Comparison of ENCODE assay signal across 11 mouse cellular contexts in genomic region chr6:55512066-55512703, GRCm38 (mm10).
DNase-seq lines count a peak whose midpoint lies in the region; ATAC-seq and TF ChIP-seq lines count a peak whose summit lies in the region.
"Had no signal": no experiment of that assay in that cellular context is flagged by ENCODE, and none has a peak within 500 bp of the region (broad histone marks: within the 10 kb centered on the region; RNA-seq: fewer than 3 reads in every experiment).

No protein-coding gene starts in this region.

- no peak for TF ChIP-seq CTCF in liver, postnatal 0 days (IDR thresholded peaks at IDR 0.05; ENCODE audit: low read depth)
- TF ChIP-seq CTCF in layer of hippocampus, adult 2 months (conservative IDR thresholded peaks at IDR 0.05) = no peak

- H3K4me2 ChIP-seq in liver, postnatal 0 days (ENCODE audit: low read depth, low read length) = no peak overlapping the region
- H3K4me2 ChIP-seq in forebrain, embryonic 15.5 days (replicated peaks) = no peak overlapping the region
- H3K4me2 ChIP-seq in midbrain, embryonic 16.5 days (ENCODE audit: low read length) = no peak overlapping the region
- H3K4me2 ChIP-seq: kidney, embryonic 15.5 days; limb, embryonic 13.5 days had no signal

- no peak for TF ChIP-seq EP300 in liver, postnatal 0 days (IDR thresholded peaks at IDR 0.05; ENCODE audit: low read depth)

- H3K27ac ChIP-seq in liver, postnatal 0 days (ENCODE audit: low read depth) = no peak overlapping the region
- no peak overlapping the region for H3K27ac ChIP-seq in forebrain, embryonic 15.5 days (replicated peaks)
- H3K27ac ChIP-seq in midbrain, embryonic 16.5 days (ENCODE audit: low read length) = no peak overlapping the region
- H3K27ac ChIP-seq in layer of hippocampus, adult 2 months = no peak overlapping the region
- H3K27ac ChIP-seq: kidney, embryonic 15.5 days; limb, embryonic 13.5 days had no signal

- no peak overlapping the region for H3K9ac ChIP-seq in liver, postnatal 0 days (replicated peaks)
- H3K9ac ChIP-seq in forebrain, embryonic 15.5 days (replicated peaks) = no peak overlapping the region
- no peak overlapping the region for H3K9ac ChIP-seq in midbrain, embryonic 16.5 days (ENCODE audit: low read depth, low read length)
- H3K9ac ChIP-seq: kidney, embryonic 15.5 days; limb, embryonic 13.5 days had no signal

- 48% methylated on average over 19 of the region's 19 CpGs for WGBS in liver, postnatal 0 days (ENCODE audit: insufficient replicate concordance)
- 22% methylated on average over 19 of the region's 19 CpGs for WGBS in forebrain, embryonic 15.5 days
- 24% methylated on average over 19 of the region's 19 CpGs for WGBS in midbrain, embryonic 16.5 days

- no peaks in the 10 kb centered on the region for H3K27me3 ChIP-seq in liver, postnatal 0 days (ENCODE audit: insufficient read depth, low read length)
- H3K27me3 ChIP-seq in forebrain, embryonic 15.5 days = no peaks in the 10 kb centered on the region
- no peaks in the 10 kb centered on the region for H3K27me3 ChIP-seq in midbrain, embryonic 16.5 days (ENCODE audit: control insufficient read depth, insufficient read depth, low read depth, low read length)
- H3K27me3 ChIP-seq: kidney, embryonic 15.5 days had no signal

- no peaks in the 10 kb centered on the region for H3K9me3 ChIP-seq in liver, postnatal 0 days (ENCODE audit: low read length)
- H3K9me3 ChIP-seq in forebrain, embryonic 15.5 days = no peaks in the 10 kb centered on the region
- H3K9me3 ChIP-seq in midbrain, embryonic 16.5 days (replicated peaks; ENCODE audit: control insufficient read depth, low read length, poor library complexity, severe bottlenecking) = no peaks in the 10 kb centered on the region; the same call in 1 of the 2 replicates
- H3K9me3 ChIP-seq: kidney, embryonic 15.5 days; limb, embryonic 13.5 days had no signal

- no peak overlapping the region for H3K4me3 ChIP-seq in liver, postnatal 0 days (ENCODE audit: low read depth, low read length)
- no peak overlapping the region for H3K4me3 ChIP-seq in forebrain, embryonic 15.5 days
- no peak overlapping the region for H3K4me3 ChIP-seq in midbrain, embryonic 16.5 days (ENCODE audit: low read depth, low read length)
- H3K4me3 ChIP-seq in layer of hippocampus, adult 2 months = no peak overlapping the region
- H3K4me3 ChIP-seq: kidney, embryonic 15.5 days; limb, embryonic 13.5 days had no signal

- peak; percentile 8 for DNase-seq in embryo, embryonic 10.5 days (ENCODE audit: low spot score)
- DNase-seq in embryo, embryonic 9.5 days (ENCODE audit: extremely low spot score) = no peak
- DNase-seq in liver, postnatal 0 days = peak; percentile 9
- DNase-seq in liver = no peak
- DNase-seq in layer of hippocampus, adult 2 months (ENCODE audit: low spot score in 2 of 2) = no peak
- DNase-seq in layer of hippocampus, postnatal 14 days (ENCODE audit: low spot score in 2 of 2) = no peak

- H3K4me1 ChIP-seq in liver, postnatal 0 days (ENCODE audit: insufficient read depth) = no peaks in the 10 kb centered on the region
- H3K4me1 ChIP-seq in forebrain, embryonic 15.5 days = peaks cover 7% of the 10 kb centered on the region
- peaks cover 2% of the 10 kb centered on the region for H3K4me1 ChIP-seq in midbrain, embryonic 16.5 days (ENCODE audit: control insufficient read depth, insufficient read depth, low read length)
- H3K4me1 ChIP-seq: limb, embryonic 13.5 days had no signal

- H3K36me3 ChIP-seq in liver, postnatal 0 days (replicated peaks; ENCODE audit: insufficient read depth, low read length) = no peaks in the 10 kb centered on the region
- H3K36me3 ChIP-seq in forebrain, embryonic 15.5 days = no peaks in the 10 kb centered on the region
- no peaks in the 10 kb centered on the region for H3K36me3 ChIP-seq in midbrain, embryonic 16.5 days (ENCODE audit: control insufficient read depth, insufficient read depth, low read length)
- H3K36me3 ChIP-seq: kidney, embryonic 15.5 days; limb, embryonic 13.5 days had no signal

- ATAC-seq in liver, postnatal 0 days = no peak
- ATAC-seq in forebrain, embryonic 15.5 days (replicated peaks) = 0 out of 2 replicates have a peak, but pooled peaks have one; percentile 9
- peak; percentile 23; the same call in 1 of the 2 replicates for ATAC-seq in midbrain, embryonic 16.5 days
- ATAC-seq: activated CD4-positive, CD25-positive, alpha-beta regulatory T cell, adult 4 months had no signal

Comparison
In these comparisons a context has a peak if more than half of its experiments do, and no peak if none do; other contexts are left out.
1. DNase-seq: peak in embryo, embryonic 10.5 days (single experiment) and liver, postnatal 0 days (single experiment); none in embryo, embryonic 9.5 days (single experiment), liver (single experiment), layer of hippocampus, adult 2 months (0 of 2) and layer of hippocampus, postnatal 14 days (0 of 2).